Mouse (Mus musculus) midbrain, postnatal 0 days (tissue): Measurements from ENCODE around the gene Rec114. TPM values are rescaled to one million over a fixed set of nuclear protein-coding genes. Genes with fewer than 3 reads are reported as not detected.

ENCODE experiments used
- ATAC-seq: fragments of 200-750 bp; cut with Nextera tagmentation; 2 replicates; pipeline ENCODE4 v1.8.0; 2017; ENCODE audit warnings: moderate number of reproducible peaks, mild to moderate bottlenecking, moderate TSS enrichment, moderate library complexity; ENCODE audit not compliant: low FRiP score
- DNase-seq: peaks from one replicate; pipeline ENCODE4 v3.0.0-alpha.2; 2015; ENCODE audit warnings: low spot score
- H3K27ac ChIP-seq: fragments of 300-500 bp; sonication (generic); 2 replicates; pipeline ENCODE4 v1.5.1; 2014; ENCODE audit warnings: low read depth, mild to moderate bottlenecking, low read length, mixed read lengths
- H3K27me3 ChIP-seq: fragments of 300-500 bp; sonication (generic); 2 replicates; pipeline ENCODE4 v1.6.1; 2014; ENCODE audit warnings: low read length, control low read depth, mixed read lengths; ENCODE audit not compliant: insufficient read depth
- H3K36me3 ChIP-seq: fragments of 300-500 bp; sonication (generic); 2 replicates; pipeline ENCODE4 v1.6.1; 2014; ENCODE audit warnings: low read length, control low read depth, mixed read lengths; ENCODE audit not compliant: insufficient read depth
- H3K4me1 ChIP-seq: fragments of 300-500 bp; sonication (generic); 2 replicates; pipeline ENCODE4 v1.6.1; 2014; ENCODE audit warnings: mild to moderate bottlenecking, control low read depth, antibody characterized with exemption, low read length, mixed read lengths; ENCODE audit not compliant: insufficient read depth
- H3K4me2 ChIP-seq: fragments of 300-500 bp; sonication (generic); 2 replicates; pipeline ENCODE4 v1.6.1; 2014; ENCODE audit warnings: low read depth, mild to moderate bottlenecking, low read length, mixed read lengths; ENCODE audit not compliant: poor library complexity, severe bottlenecking
- H3K4me3 ChIP-seq: fragments of 300-500 bp; sonication (generic); 2 replicates; pipeline ENCODE4 v1.5.1; 2014; ENCODE audit warnings: low read depth, mild to moderate bottlenecking, low read length, moderate library complexity
- H3K9ac ChIP-seq: fragments of 300-500 bp; sonication (generic); replicated peaks from 2 replicates; pipeline ENCODE4 v1.6.1; 2014; ENCODE audit warnings: mild to moderate bottlenecking, low read length, moderate library complexity, mixed read lengths; ENCODE audit not compliant: poor library complexity, severe bottlenecking
- H3K9me3 ChIP-seq: fragments of 300-500 bp; sonication (generic); 2 replicates; pipeline ENCODE4 v1.6.1; 2016; ENCODE audit warnings: low read length, control low read depth
- CTCF ChIP-seq: IDR thresholded peaks from 2 replicates; pipeline ENCODE4 v1.5.1; 2016; ENCODE audit warnings: antibody characterized with exemption, mild to moderate bottlenecking
- WGBS: fragments of 180-500 bp; shearing (Covaris S2); extraction: QIAGEN DNeasy Blood & Tissue Kit; methylation state at CpG from one replicate; pipeline ENCODE4 v1.1.7; 2014; 5-methylcytosine and 5-hydroxymethylcytosine counted together
- polyA plus RNA-seq: library from polyadenylated mRNA; unstranded; fragments of >200 nt; fragmentation: Nextera tagmentation; extraction: Ambion mirVana; gene quantifications from 2 replicates; pipeline ENCODE4 v1.2.1, GENCODE M21; 2015
- total RNA-seq: library from RNA; depleted of rRNA; stranded (reverse); fragments of >200 nt; gene quantifications from 2 replicates; pipeline ENCODE4 v1.2.3, GENCODE M21; 2014

The Rec114 gene
- total and polyA plus RNA-seq, 2 experiments from 2014 or later: 0.16 to 1.9 TPM

DNA sequence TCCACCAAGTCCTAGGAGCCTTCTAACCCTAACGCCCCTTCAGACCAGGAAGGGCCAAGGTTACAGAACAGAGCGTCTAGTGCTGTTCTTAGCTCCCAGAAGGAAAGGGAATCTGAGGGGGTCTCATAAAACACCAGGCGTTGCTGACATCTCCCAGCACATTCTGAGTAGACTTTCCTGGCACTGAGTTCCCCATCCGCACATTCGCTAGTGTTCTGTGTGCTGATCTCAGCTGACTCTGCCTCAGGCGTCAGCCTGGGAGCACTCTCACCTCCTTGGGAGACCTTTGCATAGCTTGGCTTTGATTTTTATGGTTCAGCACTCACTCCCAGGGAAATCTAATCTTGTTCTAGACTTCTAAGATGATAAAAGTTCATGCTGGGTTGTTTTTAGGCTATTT lies 68.4 kb downstream of the Rec114 start:
- no peak overlapping the region for H3K4me3 ChIP-seq
- no peaks in the 10 kb centered on the region for H3K36me3 ChIP-seq
- H3K27me3 ChIP-seq: no peaks in the 10 kb centered on the region
- no peaks in the 10 kb centered on the region for H3K4me1 ChIP-seq
- no peak overlapping the region for H3K9ac ChIP-seq
- 69% methylated on average over 6 of the region's 6 CpGs for WGBS
- no peaks in the 10 kb centered on the region for H3K9me3 ChIP-seq
- H3K4me2 ChIP-seq: no peak overlapping the region
- no peak for TF ChIP-seq CTCF
- no peak for ATAC-seq
- no peak overlapping the region for H3K27ac ChIP-seq
- no peak for DNase-seq

DNA sequence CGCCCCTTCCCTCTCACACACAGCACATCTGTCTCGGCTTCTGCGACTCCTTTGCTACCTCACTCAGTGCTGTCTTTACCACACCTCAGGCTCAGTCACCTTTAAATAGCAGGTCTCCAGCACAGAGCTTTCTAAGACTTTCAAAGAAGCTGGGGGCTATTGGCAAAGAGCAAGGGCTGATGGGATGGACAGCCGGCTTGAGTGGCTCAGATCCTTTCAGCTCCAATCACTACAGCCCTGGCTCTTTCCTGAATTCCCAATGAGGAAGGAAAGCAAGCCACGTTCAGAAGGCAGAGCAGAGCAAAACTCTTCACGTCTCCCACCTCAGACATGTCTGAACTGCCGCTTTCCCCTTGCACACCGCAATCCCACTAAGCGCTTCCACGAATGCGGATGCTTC lies 69.0 kb downstream of the Rec114 start:
- Histone ChIP-seq H3K4me3 (no peak overlapping the region), H3K4me1 (no peaks in the 10 kb centered on the region), H3K4me2 (no peak overlapping the region), H3K27ac (no peak overlapping the region), H3K9ac (no peak overlapping the region), H3K27me3 (no peaks in the 10 kb centered on the region), H3K36me3 (no peaks in the 10 kb centered on the region), H3K9me3 (no peaks in the 10 kb centered on the region)
- TF ChIP-seq CTCF: no peak
- WGBS: 74% methylated on average over 11 of the region's 11 CpGs
- DNase-seq (no peak), ATAC-seq (no peak)

GRCm38 (mm10) chr9:58672474-58672873 lies 71.3 kb downstream of the Rec114 start:
- 50% methylated on average over 4 of the region's 4 CpGs for WGBS
- no peak overlapping the region for H3K4me2 ChIP-seq
- no peak overlapping the region for H3K27ac ChIP-seq
- ATAC-seq: no peak
- DNase-seq: no peak
- no peak overlapping the region for H3K9ac ChIP-seq
- no peaks in the 10 kb centered on the region for H3K36me3 ChIP-seq
- no peak overlapping the region for H3K4me3 ChIP-seq
- H3K9me3 ChIP-seq: no peaks in the 10 kb centered on the region
- TF ChIP-seq CTCF: no peak
- no peaks in the 10 kb centered on the region for H3K4me1 ChIP-seq
- no peaks in the 10 kb centered on the region for H3K27me3 ChIP-seq

DNA sequence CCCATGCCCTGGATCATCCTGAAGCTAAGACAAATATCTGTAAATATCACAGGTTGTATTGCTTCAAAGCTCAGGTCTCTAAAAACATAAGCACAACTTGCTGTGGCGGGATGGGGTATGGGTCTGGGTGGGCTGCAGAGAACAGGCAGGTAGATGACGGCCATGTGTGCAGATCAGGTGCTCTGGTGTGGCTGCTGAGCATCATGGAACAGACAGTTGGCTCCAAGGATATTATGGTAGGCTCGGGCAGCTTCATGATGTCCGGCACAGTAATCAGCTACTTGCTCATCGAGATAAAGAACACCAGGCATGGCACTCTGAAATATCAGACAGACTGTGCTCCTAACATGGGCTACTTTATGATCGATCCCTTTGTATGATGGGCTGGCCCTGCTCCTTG lies 73.9 kb downstream of the Rec114 start:
- H3K27me3 ChIP-seq: no peaks in the 10 kb centered on the region
- DNase-seq (no peak), ATAC-seq (no peak)
- H3K36me3 ChIP-seq: peaks cover 5% of the 10 kb centered on the region; the same call in 1 of the 2 replicates
- no peaks in the 10 kb centered on the region for H3K9me3 ChIP-seq
- no peak for TF ChIP-seq CTCF
- no peak overlapping the region for H3K9ac ChIP-seq
- H3K4me2 ChIP-seq: no peak overlapping the region
- no peaks in the 10 kb centered on the region for H3K4me1 ChIP-seq
- H3K4me3 ChIP-seq: no peak overlapping the region
- no peak overlapping the region for H3K27ac ChIP-seq
- 97% methylated on average over 6 of the region's 6 CpGs for WGBS

DNA sequence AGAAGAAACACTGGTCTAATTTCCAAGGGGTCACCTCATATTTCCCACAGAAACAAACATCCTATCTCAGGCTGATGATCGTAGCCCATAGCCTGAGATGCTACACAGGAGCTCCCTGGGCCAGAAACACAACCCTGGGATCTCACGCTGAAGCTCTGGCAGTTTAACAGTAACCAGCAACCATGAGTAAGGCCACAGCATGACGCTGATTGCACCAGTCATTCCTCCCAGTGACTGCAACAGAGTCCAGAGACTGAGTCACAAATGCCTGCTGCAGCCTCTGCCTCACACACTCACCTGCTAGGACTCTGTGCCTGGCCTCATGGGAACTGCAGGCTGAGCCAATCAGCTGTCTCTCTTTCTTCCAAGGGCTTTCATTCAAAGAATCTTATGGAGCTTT lies 74.7 kb downstream of the Rec114 start:
- no peaks in the 10 kb centered on the region for H3K27me3 ChIP-seq
- H3K4me3 ChIP-seq: no peak overlapping the region
- DNase-seq: no peak
- H3K9me3 ChIP-seq: no peaks in the 10 kb centered on the region
- 54% methylated on average over 3 of the region's 3 CpGs for WGBS
- peaks cover 5% of the 10 kb centered on the region; the same call in 1 of the 2 replicates for H3K36me3 ChIP-seq
- no peak overlapping the region for H3K9ac ChIP-seq
- no peak for TF ChIP-seq CTCF
- ATAC-seq: no peak
- no peaks in the 10 kb centered on the region for H3K4me1 ChIP-seq
- H3K4me2 ChIP-seq: no peak overlapping the region
- H3K27ac ChIP-seq: no peak overlapping the region

GRCm38 (mm10) chr9:58668171-58668570 lies 75.6 kb downstream of the Rec114 start:
- WGBS: 92% methylated on average over 3 of the region's 3 CpGs
- no peak overlapping the region for H3K4me2 ChIP-seq
- no peaks in the 10 kb centered on the region for H3K4me1 ChIP-seq
- no peak overlapping the region for H3K9ac ChIP-seq
- DNase-seq: no peak
- H3K4me3 ChIP-seq: no peak overlapping the region
- H3K27me3 ChIP-seq: no peaks in the 10 kb centered on the region
- no peak for TF ChIP-seq CTCF
- no peak overlapping the region for H3K27ac ChIP-seq
- ATAC-seq: no peak
- no peaks in the 10 kb centered on the region for H3K9me3 ChIP-seq
- H3K36me3 ChIP-seq: peaks cover 5% of the 10 kb centered on the region; the same call in 1 of the 2 replicates
